Mouse (Mus musculus) stomach, postnatal 0 days (tissue): Measurements from ENCODE around the gene Hoxc5.

Source experiments
- CTCF ChIP-seq: IDR thresholded peaks from 2 replicates; pipeline ENCODE4 v1.5.1; 2016; ENCODE audit warnings: antibody characterized with exemption, low read depth, mild to moderate bottlenecking, moderate library complexity
- EP300 ChIP-seq: optimal IDR thresholded peaks from 2 replicates; pipeline ENCODE3; 2016; ENCODE audit warnings: antibody characterized with exemption

- TF ChIP-seq CTCF = no peak
- TF ChIP-seq EP300 = no peak
These were observed 10.3 kb downstream of the Hoxc5 start for GRCm38 (mm10) chr15:102977423-102977974.
